Mouse (Mus musculus) kidney, postnatal 14 days (tissue): ENCODE measurements at regions not wholly inside any gene's neighbourhood (a gene's known extent, or its start where the extent isn't known, plus 50 kb on each side); places are given as distances from the start of the nearest gene placed in this dataset.
A peak's percentile ranks its signal among the peaks of the same experiment; 100 is the strongest.

Experiments used
- DNase-seq: peaks from one replicate; pipeline ENCODE4 v3.0.0; 2022; ENCODE audit warnings: mixed read lengths

GRCm38 (mm10) chrX:11170416-11170815 is 128.6 kb upstream of the H2al1a start:
- DNase-seq: no peak

GRCm38 (mm10) chrX:11180194-11180816 is 118.8 kb upstream of the H2al1a start:
- DNase-seq: no peak

GRCm38 (mm10) chrX:11181855-11182254 is 117.2 kb upstream of the H2al1a start:
- DNase-seq: peak; percentile 1

- no peak for DNase-seq
Measured at GRCm38 (mm10) chrX:11190851-11191250, 108.2 kb upstream of the H2al1a start.

GRCm38 (mm10) chrX:11204135-11204534 is 94.9 kb upstream of the H2al1a start:
- DNase-seq: no peak

- no peak for DNase-seq
Measured at GRCm38 (mm10) chrX:11209895-11210294, 89.2 kb upstream of the H2al1a start.

- DNase-seq: no peak
Measured at GRCm38 (mm10) chrX:11212811-11213210, 86.2 kb upstream of the H2al1a start.

GRCm38 (mm10) chrX:11213492-11213891 is 85.6 kb upstream of the H2al1a start:
- DNase-seq: peak; percentile 13

GRCm38 (mm10) chrX:11239066-11239465 is 60.0 kb upstream of the H2al1a start:
- no peak for DNase-seq

GRCm38 (mm10) chrX:11245576-11245975 is 53.5 kb upstream of the H2al1a start:
- DNase-seq: no peak
